Mouse (Mus musculus) gastrocnemius, adult 18-20 months (tissue): ENCODE data around the gene Rras. TPM values are rescaled to one million over a fixed set of nuclear protein-coding genes. Genes with fewer than 3 reads are reported as not detected.
"Not testable (repeated sequence)": the region's sequence is repeated elsewhere in the genome, so short reads cannot be mapped to it uniquely, and the experiment has no call there.

Experiments used
- DNase-seq: peaks from one replicate; pipeline ENCODE4 v3.0.0; 2021; ENCODE audit warnings: low spot score
- total RNA-seq, 2 experiments: library from RNA; stranded (reverse); gene quantifications; 2 replicates each; pipeline ENCODE4 v1.2.3; 2021

The Rras gene
- total RNA-seq, 2 experiments from 2014 or later = 20.8 to 26.8 TPM

DNA sequence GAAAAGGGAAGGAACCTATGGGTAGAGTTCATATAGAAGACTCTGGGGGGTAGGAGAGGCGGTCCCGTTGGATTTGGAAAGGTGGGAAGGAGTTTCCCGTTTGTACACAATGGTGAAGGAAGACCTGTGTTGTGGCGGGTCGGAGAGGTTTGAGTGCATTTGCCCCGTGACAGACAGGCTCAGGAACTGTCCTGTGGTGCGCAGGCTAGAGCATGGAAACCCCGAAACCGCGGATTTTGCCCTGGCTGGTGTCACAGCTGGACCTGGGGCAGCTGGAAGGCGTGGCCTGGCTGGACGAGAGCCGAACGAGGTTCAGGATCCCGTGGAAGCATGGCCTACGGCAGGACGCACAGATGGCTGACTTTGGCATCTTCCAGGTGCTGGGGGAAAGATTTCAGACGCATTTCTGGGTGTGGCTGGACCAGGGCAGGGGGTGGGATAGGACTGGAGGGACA lies 19.2 kb upstream of the Rras start, which contains the start of gene Bcl2l12:
Gene Bcl2l12, minus strand, starts transcription at position 212 of the 455 bp plus-strand sequence.
- peak; percentile 43 for DNase-seq

GRCm38 (mm10) chr7:44999753-45000152 lies 18.0 kb upstream of the Rras start:
- DNase-seq = no peak

DNA sequence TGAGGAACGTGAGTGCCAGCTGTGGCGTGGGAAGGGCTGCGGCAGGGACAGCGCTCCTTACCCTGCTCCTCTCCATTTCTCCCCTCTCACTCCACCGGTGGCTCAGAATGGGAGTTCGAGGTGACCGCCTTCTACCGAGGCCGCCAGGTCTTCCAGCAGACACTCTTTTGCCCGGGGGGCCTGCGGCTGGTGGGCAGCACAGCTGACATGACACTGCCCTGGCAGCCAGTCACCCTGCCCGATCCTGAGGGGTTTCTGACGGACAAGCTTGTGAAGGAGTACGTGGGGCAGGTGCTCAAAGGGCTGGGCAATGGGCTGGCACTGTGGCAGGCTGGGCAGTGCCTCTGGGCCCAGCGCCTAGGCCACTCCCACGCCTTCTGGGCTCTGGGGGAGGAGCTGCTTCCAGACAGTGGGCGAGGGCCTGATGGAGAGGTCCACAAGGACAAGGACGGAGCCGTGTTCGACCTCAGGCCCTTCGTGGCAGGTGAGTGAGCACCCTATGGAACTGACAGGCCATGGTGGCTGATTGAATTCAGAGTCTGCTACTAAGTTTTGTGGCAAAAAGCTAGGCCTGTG lies 17.1 kb upstream of the Rras start:
- DNase-seq = no peak

GRCm38 (mm10) chr7:45002440-45002839 lies 15.3 kb upstream of the Rras start:
- DNase-seq = no peak

GRCm38 (mm10) chr7:45004546-45004945 lies 13.2 kb upstream of the Rras start:
- no peak for DNase-seq

DNA sequence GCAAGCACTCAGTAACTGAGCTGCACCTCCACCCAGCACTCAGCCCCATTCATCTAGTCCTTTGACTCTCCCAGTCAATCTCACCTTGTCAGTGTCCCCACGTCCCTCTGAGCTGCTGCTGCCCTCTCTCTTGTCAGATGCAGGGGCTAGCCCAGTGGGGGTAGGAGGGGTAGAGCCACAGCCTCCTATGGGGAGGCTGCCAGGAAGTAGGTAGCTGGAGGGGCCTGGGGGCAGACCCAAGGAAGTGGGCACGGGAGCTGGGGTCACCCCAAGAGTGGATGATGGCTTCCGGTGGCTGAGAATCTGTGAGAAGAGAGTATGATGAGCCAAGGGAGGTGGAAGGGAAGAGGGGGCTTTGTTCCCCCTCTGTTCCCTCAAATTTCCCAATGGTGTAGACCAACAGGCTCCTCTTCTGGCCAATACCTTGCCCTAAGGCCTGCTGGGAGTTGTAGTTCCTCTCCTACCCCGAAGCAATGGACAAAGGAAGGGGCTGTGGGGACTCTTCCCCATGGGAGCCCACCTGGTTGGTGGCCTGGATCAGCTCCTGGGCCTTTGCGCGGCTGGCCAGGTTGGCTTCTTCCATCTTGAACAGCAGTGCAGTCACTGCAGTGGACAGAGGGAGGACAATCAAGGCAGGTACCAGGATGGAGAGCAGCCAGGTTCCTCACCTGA lies 12.3 kb upstream of the Rras start:
- DNase-seq = no peak

GRCm38 (mm10) chr7:45006503-45006902 lies 11.3 kb upstream of the Rras start:
- DNase-seq = no peak

GRCm38 (mm10) chr7:45007141-45007540 lies 10.6 kb upstream of the Rras start:
- DNase-seq = no peak

DNA sequence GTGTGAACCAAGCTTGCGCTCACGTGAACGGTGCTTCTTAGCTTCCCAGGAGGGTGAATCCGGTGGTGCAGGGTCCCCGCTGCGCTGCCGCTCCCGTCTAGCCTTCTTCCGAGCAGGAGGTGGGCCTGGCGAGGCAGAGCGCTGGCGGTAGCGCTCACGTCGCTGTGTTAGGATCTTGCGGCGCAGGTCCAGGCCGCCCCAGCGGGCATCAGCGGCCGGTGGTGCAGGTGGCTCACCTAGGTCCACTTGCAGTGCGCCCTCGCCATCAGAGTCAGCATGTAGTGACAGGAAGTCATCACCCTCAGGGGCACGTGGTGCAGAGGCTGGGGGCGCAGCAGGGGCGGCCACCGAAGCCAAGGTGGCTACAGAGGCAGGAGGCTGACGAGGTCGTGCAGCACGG lies 9.9 kb upstream of the Rras start:
- DNase-seq = no peak

- no peak for DNase-seq
These were observed 9.3 kb upstream of the Rras start for GRCm38 (mm10) chr7:45008411-45008810.

DNA sequence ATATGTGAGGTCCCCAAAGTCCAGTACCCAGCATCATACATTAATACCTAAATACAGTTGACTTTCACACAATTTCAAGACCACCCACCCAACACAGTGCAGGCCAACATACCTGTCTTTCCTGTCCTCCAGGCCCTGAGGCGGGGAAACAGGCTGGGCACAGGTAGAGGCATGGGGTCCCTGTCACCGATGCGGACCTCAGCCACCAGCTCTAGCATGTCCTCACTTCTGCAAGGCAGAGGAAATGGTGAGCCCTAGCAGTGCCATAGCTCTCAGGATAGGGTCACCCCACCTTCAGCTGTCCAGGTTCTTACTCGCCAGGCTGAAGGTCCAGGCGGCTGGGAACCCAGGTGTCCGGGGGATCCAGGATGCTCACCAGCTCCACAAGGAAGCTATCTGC lies 5.8 kb upstream of the Rras start:
- DNase-seq = no peak

DNA sequence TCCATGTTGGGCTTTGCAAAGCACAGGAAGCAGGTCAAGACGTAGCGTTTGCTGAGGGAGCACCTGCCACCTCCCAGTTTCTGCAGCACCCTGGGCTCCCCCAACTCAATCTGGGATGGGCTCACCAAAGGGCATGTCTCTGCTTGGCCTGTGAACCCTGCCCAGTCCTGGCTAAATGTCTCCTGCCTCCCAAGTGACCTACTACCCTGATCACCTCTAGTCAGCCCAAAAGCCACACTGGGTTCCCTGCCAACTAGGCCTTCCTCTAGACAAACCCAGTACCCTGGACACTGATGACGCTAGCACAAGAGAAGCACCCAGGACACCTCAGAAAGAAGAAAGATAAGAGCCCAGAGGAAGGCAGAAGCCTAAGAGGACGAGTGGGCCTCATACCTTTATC lies 4.9 kb upstream of the Rras start:
- no peak for DNase-seq

DNA sequence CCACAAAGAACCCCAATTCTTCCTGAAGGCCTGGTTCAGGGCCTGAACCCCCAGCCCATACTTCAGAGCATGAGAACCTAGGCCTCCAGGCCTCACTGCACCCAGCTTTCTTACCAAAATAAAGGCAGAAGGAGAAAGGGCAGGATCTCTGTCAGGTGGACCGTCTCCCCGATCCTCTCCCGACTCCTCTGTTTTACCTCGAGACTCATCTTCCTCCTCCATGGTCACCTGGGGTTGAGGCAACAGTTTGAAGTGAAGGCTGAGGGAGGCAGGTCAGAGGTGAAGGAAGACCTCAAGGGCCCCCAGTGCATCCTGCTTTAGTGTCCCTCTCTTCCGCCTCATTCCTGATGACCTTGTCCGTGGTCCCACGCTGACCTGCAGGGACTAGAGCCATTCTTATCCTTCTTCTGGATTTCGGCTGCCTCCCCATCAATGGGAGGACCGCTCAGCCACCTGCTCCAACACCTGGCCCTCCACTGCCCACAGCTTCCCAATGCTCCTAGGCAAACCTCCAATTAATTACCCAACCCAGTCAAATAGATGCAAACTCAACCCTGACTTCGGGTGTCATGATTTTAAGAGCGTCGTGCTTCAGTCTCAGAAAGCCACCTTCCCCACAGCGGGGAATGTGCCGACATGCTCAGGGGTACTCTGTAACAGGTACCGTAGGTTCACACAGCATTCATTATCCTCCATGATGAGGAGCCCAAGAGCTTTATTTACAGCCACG lies 4.2 kb upstream of the Rras start:
- DNase-seq = no peak

DNA sequence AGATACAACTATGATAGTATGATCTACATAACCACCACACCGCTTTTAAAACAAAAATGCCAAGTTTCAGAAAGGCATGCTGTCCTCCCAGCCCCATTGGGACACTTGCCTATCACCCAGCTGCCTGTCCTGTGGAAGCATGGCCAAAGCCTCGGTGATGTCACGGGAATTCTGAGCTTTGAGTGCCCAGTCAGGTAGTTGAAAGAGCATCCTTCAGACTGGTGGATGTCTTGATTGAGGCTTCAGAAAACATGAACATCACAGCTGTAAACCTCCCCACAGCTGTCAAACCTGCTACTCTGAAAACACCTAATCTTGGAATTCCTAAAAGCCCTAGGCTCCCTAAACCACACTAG lies 3.7 kb upstream of the Rras start:
- DNase-seq = no peak

DNA sequence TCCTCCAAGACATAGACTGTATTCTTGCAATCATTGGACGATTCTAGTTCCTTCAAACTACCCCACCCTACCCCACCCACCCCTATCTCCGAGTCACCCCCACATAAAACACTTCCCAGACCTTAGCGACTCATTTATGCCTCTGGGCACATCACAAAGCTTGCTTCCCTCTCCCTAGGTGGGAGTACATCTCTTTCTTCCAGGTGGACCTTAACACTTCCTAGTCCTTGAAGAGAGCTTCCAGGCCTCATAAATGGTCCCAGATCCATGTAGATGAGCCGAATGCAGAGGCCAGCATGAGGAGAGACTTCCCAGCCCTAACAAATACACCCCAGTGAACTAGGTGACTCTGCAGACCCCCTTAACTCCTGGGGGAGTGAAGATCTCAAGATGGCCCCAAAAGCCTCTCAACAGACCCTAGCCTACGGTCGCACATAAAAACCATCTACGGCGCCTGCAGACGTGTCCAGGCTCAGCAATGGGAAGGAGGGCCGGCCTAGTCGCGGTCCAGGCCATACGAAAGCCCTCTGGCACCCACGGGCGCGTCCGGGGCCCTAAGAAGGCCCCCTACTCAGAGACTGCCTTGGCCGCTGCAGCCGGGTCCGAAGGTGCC lies 2.3 kb upstream of the Rras start:
- DNase-seq = no peak

GRCm38 (mm10) chr7:45015957-45016612 lies 1.7 kb upstream of the Rras start, which contains the start of gene Scaf1:
Gene Scaf1, minus strand, starts transcription at chr7:45016363.
- DNase-seq = peak; percentile 100

- DNase-seq = no peak
These were observed 1.0 kb upstream of the Rras start for GRCm38 (mm10) chr7:45016761-45017160.

DNA sequence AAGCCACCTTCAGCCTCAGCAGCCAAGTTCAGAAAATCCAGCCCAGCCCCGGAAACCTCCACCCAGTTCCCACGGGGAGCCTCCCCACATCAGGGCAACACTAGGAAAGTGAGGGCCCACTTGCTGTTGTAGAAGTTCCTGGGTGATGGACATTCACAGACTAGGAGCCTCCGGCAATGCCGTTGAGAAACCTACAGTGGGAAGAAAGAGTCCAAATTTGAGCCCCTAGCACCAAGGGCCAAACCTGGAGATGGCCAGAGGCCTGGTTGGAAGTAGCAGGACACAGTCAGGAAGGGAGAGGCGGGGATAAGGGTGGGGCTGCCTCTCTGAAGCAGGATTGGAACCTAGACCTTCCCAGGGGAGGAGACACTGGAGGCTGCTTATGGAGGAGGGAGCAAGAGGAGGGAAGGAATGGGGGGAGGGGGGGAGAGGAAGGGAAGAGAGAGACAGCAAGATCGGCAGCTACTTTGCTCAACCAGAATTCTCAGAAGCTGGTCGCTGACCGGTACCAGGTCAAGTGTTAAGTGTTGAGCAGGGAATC lies 1.3 kb downstream of the Rras start:
- DNase-seq = peak; percentile 85

GRCm38 (mm10) chr7:45020225-45020624 lies 2.5 kb downstream of the Rras start:
- no peak for DNase-seq

DNA sequence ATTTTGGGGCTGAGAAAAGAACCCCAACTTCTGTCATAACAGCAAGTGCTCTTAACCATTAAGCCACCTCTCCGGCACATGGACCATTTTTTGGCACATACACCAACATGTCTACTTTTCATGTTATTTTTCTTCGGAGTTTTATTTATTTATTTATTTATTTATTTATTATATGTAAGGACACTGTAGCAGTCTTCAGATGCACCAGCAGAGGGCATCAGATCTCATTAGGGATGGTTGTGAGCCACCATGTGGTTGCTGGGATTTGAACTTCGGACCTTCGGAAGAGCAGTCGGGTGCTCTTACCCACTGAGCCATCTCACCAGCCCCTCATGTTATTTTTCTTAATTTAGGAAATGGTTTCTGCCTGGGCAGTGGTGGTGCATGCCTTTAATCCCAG lies 6.0 kb downstream of the Rras start:
- not testable (repeated sequence) for DNase-seq
